Mouse (Mus musculus) spleen, adult 2 months (tissue): ENCODE measurements around the gene Fbxo11.

Experiments
- CTCF ChIP-seq: fragments of 200-500 bp; IDR thresholded peaks from 2 replicates; pipeline ENCODE4 v1.5.1; 2011; ENCODE audit warnings: mild to moderate bottlenecking, inconsistent platforms; ENCODE audit not compliant: insufficient read depth, insufficient read length, insufficient replicate concordance; ENCODE audit errors: extremely low read depth
- POLR2A ChIP-seq: fragments of 200-500 bp; IDR thresholded peaks from 2 replicates; pipeline ENCODE4 v1.6.1; 2011; ENCODE audit warnings: low read depth, low read length, inconsistent platforms

GRCm38 (mm10) chr17:88068024-88068719 is 3.1 kb upstream of the Fbxo11 start:
- TF ChIP-seq POLR2A = no peak
- no peak for TF ChIP-seq CTCF
